Mouse (Mus musculus) left cerebral cortex, adult 9 months (tissue): ENCODE results near the gene Il31ra.
"Not testable (repeated sequence)": the region's sequence is repeated elsewhere in the genome, so short reads cannot be mapped to it uniquely, and the experiment has no call there.

Source experiments
- DNase-seq, 2 experiments: peaks; one replicate each; pipeline ENCODE4 v3.0.0; 2022; ENCODE audit warnings: low spot score in 2 of 2

Gene Il31ra

DNA sequence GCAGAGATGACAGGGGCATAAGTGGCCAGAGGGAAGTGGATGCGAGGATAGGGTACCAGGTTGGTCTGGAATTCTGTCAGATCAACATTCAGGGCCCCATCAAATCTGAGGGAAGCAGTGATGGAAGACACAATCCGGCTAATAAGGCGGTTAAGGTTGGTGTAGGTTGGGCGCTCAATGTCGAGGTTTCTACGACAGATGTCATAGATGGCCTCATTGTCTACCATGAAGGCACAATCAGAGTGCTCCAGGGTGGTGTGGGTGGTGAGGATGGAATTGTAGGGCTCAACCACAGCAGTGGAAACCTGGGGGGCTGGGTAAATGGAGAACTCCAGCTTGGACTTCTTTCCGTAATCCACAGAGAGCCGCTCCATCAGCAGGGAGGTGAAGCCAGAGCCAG lies at the start of gene Il31ra:
Gene Il31ra, minus strand, starts transcription at position 101 of the 400 bp plus-strand sequence.
- not testable (repeated sequence) for DNase-seq

DNA sequence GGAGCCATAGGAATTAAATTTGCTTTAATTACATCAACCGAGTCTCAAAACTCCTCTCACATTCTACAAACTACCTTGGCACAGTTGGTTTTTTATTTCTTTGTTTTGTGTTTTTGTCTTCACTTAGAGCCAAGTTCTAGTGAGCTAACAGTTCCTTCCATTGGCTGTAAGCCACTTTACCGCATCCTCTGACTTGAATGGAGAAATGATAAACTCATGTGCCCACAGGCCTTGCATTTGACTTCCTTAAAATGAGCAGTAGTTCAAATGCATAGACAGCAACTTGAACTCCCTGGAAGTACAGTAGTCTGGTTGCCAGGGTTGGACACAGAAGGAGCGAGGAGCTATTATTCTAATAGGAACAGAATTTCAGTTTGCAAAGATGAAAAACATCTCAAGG lies 48.7 kb upstream of the Il31ra start:
- no peak for DNase-seq

DNA sequence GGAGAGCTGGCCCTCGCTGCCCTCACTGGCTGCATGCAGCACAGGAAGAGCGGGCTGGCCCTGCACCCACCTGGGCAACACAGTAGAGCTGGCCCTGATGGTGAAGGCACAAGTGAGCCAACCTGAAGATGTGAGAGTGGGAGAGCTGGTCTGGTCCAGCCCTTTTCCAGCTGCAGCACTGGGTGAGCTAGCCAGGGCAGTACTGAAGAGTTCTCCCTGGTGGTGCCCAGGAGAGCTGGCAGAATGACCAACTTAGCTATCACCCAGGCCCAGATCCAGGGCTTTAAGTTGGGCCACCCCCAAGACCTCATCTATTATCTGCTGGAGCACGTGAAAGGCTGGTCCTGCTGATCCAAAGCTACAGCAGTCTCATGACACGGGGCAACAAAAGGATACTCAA lies 45.0 kb upstream of the Il31ra start:
- DNase-seq: no peak

DNA sequence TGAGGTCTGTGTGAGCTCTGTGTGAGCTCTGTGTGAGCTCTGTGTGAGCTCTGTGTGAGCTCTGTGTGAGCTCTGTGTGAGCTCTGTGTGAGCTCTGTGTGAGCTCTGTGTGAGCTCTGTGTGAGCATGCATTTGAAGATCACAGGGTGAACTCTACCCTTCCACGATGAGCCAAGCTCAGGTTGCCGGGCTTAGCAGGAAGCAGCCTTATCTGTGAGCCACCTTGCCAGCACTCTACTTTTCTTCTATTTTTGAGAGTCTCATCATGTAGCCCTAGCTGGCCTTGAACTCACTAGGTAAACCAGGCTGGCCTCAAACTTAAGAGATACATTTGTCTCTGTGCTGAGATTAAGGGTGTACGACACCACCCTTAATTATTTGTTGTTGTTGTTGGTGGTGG lies 42.3 kb upstream of the Il31ra start:
- no peak for DNase-seq

DNA sequence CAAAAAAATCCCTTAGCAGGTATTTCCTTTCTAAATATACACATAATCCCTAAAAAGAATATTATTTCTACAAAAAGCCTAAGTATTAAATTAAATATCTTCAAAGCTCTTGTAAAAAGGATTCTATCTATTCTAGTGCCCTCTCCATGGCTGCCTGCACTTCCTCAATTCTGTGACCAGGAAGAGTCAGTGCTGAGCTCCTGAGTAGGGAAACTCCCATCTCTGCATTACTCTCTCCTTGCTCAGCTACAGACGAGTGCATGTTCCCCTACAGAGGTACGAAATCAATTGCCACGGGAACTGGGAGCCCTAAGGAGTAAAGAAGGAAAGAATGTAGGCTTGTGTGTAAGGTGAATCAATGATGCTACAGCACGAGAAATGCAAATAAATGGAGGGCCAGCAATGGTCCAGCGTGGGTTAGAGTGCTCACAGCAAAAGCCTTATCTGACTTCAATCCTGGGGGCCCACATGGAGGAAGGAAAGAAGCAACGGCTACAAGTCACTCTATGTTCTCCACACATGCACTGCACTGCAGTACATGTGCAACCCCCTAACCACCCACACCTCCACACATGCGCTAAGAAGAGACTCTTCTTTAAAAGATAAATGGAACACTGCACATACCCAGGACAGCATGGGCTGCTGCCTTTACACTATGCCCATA lies 41.1 kb upstream of the Il31ra start:
- DNase-seq: no peak

DNA sequence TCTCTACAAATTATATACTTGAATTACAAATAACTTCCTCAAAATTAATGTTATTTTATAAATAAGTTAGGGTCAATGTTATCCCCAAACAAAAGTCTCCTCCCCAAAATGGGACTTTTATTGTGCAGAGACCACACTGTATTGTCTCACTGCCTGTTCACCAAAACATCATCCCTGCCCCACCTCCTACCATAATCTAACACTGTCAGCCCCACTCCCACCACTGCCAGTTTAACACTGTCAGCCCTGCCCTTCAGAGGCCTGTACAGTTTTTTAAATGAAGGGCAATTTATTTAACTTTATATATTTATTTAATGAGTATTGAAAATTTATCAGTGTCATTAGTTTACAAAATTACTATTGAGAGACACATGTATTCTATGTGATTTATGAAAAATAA lies 31.4 kb upstream of the Il31ra start:
- no peak for DNase-seq

DNA sequence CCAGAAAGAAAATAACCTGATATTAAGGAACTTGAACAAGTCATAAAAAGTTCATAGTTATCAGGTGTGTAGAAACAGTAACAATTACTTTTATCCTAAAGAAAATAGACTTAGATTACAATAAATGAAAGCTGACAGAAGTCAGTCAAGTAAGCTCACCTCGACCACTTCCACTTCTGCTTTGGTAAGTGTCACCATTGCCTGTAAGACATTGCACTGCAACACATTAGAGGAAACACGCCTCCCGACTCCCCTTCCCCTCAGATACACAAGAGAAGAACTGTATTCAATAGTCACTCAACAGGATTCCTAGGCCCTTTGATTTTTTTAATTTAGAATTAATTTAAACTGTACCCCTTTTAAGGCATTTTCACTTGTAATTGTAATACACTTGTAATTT lies 30.5 kb upstream of the Il31ra start:
- DNase-seq: no peak

DNA sequence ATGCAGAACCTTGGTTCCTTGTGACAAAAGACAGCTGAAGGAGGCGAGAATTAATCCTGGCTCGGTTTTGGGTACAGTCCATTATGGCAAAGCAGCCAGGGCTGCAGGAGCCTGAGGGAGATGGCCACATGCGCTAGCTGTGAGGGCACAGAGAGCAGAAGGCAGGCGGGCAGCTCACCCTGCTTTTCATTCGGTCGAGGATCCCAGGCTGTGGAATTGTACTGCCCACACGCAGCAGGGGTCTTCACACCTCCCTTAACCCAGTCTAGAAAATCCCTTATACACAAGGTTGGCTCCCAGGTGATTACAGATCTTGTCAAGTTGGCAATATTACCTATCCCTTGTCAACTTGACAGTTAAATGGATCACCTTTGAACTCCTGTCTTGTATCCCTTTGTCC lies 29.5 kb upstream of the Il31ra start:
- DNase-seq: no peak

DNA sequence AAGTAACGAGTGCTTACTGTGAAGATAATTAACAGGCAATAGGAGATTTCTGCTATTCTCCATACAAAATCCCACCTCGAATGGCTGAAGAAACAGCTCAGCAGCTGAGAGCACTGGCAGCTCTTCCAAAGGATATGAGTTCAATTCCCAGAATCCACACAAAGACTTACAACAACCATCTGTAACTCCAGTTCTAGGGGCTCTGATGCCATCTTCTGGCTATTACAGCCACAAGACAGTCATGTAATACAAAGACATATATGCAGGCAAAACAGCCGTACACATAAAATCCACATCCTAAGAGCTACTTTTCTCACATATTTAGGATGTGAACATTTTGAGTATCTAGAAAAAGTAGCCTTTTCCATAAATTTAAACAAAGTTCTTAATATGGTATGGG lies 27.4 kb upstream of the Il31ra start:
- DNase-seq: no peak

DNA sequence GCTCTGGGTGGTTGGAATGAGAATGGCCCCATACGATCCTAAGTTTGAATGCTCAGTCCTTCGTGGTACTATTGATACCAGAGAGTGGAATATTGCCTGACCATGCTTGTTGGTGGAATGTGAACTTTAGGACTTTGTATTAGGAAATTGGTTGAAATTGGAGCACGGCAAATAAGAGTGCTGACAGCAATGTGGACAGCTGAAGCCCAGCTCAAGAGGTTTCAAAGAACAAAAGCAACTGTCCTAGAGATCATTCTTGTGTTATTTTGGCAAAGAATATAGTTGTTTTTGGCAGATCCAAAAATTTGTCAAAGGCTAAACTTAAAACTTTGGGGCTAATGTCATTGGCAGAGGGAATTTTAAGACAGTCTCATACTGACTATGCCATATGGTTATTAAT lies 14.4 kb upstream of the Il31ra start:
- DNase-seq: no peak

DNA sequence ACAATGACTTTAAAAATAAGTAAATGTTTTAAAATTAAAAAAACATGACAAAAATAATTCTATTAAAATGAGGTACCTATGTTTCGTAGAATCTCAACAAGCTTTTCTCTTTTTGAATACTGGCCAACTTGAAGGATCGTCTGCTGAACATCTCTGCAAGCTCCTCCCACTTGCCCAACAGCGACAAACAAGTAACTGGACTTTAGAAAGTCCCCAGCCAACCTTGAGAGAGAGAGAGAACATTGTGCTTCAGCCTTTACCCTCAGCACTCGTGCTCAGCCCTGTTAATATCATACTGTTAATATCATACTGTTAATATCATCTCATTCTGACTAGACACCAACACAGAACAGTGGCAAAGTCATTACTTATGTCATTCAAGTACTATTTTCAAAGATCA lies 10.3 kb upstream of the Il31ra start:
- no peak for DNase-seq

DNA sequence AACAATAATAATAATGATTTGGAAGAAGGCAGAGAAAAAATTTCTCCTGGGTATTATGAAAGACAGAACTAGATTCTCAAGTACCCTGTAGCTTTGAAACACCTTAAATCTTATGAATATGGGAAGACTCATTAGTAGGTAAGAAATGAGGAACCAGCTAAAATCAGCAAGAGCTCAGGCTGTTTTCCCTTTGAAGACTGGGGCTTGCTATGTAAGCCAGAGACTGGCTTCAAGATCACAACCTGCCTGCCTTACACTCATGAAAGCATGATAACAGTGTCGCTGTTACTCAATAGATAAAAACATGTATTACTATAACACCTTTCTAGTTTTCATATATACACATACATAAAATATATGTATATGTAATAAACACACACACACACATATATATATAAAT lies 9.7 kb upstream of the Il31ra start:
- no peak for DNase-seq

DNA sequence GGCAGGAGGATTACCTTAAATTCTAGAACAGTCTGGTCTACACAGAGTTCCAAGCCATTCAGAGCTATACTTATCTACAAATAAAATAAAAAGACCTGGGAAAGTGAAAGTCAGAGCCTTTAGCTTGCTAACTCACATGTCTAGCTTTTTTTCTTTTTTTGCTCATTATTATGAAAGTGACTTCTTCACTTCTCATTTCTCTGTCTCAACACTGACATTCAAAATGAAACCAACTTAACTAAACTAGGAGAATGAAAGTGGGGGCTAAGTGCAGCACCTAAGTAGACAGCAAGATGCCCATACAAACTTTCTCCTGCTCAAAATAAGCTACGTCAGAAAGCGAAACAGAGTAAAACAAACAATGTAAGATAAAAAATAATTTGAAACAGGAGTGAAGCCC lies 8.4 kb upstream of the Il31ra start:
- no peak for DNase-seq

DNA sequence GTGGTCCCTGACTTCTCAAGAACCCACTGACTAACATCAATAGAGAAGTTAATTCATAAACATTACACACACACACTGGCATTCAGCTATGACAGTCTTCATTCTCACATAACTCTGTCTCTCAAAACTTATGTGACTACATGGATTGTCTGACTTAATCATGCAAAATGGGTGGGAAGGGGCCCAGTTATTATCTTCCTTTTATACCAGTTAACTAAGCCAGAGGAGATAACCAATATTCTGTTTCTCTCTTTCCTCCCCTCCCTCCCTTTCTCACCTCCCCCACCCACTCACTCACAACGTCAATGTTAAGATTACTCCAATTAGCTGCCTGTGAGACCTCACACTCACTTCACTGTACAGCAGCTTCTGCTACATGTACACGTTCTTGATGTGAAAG lies 3.9 kb downstream of the Il31ra start:
- DNase-seq: no peak

DNA sequence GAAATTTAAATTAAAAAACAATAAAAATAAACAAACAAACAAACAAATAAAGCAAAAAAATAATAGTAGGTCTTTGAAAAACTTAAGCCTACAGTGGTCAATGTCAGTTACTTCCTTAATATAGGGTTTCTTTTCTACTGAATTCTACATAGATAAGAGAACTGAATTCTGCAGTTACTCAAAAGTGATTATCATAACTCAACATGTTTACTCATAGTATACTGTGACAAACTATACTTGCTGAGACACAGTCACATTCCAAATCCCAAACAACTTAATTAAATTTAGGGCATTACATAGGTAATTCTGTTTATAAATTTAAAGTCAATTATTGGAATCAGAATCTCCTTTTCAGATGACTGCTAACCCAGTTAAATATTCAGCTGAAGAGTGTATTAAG lies 4.5 kb downstream of the Il31ra start:
- DNase-seq: no peak

DNA sequence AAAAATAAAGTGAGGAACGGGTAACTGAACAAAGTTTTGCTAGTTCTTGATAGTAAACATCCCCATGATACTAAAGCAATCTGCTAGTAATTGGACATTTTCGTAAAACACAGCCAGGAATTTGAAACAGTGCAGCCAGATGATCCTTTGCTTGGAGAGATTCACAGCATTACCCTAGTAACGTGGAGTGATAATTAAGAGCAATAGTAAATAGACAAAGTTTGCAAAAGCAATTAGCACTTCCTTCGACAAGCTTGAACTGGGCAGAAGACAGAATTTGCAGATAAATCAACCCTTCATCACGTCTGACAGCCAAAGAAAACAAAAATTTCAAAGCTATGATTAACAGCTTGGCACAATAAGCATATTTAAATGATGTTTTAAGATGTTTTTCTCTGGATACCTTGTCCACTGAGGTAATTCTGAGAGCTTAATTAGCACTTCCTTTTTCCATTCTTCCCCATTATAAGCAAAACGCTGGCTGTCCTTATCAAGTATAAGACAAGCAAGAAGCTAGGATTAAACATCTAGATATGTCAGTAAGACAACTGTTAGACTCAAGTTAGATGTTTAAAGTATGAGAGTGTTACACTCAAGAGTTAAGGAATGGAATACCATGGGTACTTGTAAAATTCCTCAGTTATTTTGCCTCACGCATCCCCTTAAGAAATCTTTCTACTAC lies 9.5 kb downstream of the Il31ra start:
- no peak for DNase-seq

DNA sequence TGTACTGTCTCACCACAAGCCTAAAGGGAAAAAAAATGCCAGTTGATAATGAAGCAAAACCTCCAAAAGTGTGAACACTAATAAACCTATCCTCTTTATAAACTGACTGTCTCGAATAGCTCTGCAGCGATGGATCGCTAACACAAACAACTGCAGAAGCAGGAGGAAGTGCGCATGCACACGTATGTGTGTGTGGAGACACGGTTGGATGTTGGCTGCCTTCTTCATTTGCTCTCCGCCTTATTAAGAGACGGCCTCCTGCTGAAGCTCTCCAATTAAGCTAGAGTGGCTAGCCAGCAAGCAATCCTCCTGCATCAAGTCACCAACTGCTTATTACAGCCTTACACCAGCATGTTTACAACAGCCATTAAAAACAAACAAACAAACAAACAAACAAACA lies 11.9 kb downstream of the Il31ra start:
- no peak for DNase-seq

DNA sequence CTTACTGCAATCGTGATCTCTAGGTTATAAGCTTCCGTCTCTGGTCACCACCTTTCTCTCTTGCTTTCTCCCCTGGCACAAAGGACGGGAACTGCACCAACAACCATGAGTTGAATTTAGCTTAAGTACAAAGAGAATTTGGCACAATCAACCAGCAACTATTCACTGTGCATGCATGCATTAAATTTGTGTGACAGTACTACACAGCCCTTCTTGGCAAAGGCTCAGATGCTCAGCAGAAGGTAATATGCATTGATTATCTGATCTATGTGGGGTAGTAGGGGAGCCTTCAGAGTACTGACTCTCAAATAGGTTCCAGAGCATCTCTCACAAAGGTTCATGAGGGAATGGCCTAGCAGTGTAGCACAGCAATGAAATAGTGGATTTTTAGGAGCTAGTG lies 12.4 kb downstream of the Il31ra start:
- no peak for DNase-seq

DNA sequence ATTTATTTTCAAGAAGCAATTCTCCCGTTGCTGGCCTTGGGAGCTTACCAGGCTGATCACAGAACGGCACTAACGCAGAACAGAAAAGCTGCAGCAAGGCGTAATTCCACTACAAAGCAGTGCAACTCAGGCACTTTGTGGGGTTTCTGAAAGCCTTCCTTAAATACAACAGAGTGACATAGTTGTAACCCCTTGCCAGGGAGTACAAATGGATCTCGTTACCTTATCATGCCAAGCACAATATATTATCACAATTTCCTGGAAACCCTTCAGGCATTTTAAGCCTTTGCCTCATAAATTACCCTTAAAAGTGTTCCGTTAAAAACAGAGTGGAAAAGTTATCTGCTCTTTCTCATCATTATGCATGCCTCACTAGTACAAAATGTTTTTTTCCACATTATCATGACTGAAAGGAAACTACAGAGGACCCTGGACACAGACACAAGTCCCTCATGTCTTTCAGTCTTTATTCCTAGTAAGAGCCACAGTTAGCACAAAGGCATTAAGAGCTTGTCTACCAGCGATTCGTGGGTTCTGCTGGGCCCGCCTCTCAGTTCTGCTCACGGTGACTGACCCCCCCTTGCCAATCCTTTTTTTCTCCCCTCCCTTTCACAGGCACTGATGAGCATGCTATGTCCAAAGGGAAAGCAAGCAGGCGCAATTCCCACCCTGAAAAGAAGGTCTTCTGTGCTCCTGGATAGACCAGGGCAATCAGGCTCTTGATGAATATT lies 13.4 kb downstream of the Il31ra start:
- no peak for DNase-seq

DNA sequence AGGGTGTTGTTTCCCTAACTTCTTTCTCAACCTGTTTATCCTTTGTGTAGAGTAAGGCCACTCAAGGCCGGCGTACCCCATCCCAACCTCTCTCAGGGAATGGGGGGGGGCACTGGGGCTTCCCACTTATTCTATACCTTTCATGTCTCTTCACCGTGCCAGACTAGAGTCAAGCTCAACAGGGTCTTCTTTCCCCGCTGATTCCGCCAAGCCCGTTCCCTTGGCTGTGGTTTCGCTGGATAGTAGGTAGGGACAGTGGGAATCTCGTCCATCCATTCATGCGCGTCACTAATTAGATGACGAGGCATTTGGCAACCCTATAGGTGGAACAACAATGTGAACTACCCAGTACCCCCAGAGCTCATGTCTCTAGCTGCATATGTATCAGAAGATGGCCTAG lies 16.1 kb downstream of the Il31ra start:
- peak; percentile 96 to 100 for DNase-seq

DNA sequence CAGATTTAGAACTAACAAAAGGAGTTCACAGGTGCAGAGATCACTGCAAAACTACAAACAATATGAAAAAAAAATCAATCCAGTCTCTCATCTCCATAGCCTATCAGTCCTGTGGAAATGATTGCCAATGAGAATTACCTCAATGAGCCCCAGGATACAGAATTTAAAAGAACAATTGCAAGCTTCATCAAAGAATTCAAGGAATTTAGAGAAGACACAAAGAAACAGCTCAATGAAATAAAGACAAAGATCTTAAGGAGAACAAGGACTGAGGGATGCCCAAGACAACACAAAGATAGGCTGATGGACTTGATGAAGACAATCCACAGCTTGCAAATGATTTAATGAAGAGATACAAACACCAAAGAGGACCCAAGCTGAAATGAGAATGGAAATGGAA lies 20.4 kb downstream of the Il31ra start:
- no peak for DNase-seq

DNA sequence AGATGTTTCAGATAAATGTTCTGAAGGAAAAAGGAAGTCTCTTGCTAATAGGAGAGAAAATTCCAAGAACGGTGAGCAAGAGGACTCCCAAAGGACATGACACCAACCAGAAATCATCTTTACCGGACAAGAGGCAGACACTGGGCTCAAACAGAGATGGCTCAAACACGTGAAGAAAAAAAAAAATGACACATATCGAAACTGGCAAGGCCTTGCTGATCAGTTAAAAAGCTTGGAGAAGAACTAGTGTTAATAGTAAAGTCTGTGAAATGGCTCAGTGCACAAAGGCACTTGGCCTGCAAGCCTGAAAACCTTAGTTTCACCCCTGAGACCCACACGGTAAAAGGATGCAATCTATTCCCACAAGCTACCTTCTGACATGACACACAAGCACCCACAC lies 23.4 kb downstream of the Il31ra start:
- DNase-seq: no peak

DNA sequence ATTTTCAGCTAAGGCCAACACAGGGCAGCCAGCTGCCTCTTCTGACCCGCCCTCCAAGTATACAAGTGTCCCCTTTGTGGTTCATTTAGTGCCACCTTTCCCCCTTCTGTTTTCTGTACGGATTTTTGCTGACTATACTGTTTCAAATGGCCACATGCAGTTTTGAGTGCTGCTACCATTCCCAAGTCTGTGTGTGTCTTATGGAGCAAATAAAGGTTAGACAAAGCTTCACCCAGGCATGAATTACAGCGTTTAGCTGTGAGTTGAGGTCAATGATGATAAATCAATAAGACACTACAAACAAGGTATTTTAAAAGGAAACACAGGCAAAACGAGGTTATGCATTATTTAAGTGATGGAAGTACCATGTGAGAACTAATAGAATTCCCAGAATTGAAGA lies 24.6 kb downstream of the Il31ra start:
- no peak for DNase-seq
